Mouse (Mus musculus) right cerebral cortex, postnatal 25 days (tissue): ENCODE data around the gene Cdk6.
"Not testable (repeated sequence)": the region's sequence is repeated elsewhere in the genome, so short reads cannot be mapped to it uniquely, and the experiment has no call there.

Experiments
- DNase-seq: peaks from one replicate; pipeline ENCODE4 v3.0.0; 2022

Cdk6 gene

GRCm38 (mm10) chr5:3520493-3521359 lies 179.4 kb downstream of the Cdk6 start:
- DNase-seq, result no peak

- DNase-seq, result no peak
Observed at GRCm38 (mm10) chr5:3521741-3522140, 180.5 kb downstream of the Cdk6 start.

- DNase-seq, result no peak
Observed at GRCm38 (mm10) chr5:3522826-3523225, 181.5 kb downstream of the Cdk6 start.

- DNase-seq, result no peak
Observed at GRCm38 (mm10) chr5:3527041-3527691, 185.9 kb downstream of the Cdk6 start.

- no peak for DNase-seq
Observed at GRCm38 (mm10) chr5:3529585-3530189, 188.4 kb downstream of the Cdk6 start.

GRCm38 (mm10) chr5:3532048-3532447 lies 190.8 kb downstream of the Cdk6 start:
- DNase-seq, result not testable (repeated sequence)

GRCm38 (mm10) chr5:3536592-3537212 lies 195.4 kb downstream of the Cdk6 start:
- DNase-seq, result no peak

GRCm38 (mm10) chr5:3538505-3539472 lies 197.5 kb downstream of the Cdk6 start:
- DNase-seq, result no peak

GRCm38 (mm10) chr5:3541871-3542270 lies 200.6 kb downstream of the Cdk6 start:
- no peak for DNase-seq

- DNase-seq, result peak; percentile 96
Observed at GRCm38 (mm10) chr5:3543629-3544479, 202.6 kb downstream of the Cdk6 start, which contains the start of gene Fam133b. Gene Fam133b (plus strand): TSS chr5:3543833.

- no peak for DNase-seq
Observed at GRCm38 (mm10) chr5:3544480-3544769, 203.1 kb downstream of the Cdk6 start.

GRCm38 (mm10) chr5:3546226-3546625 lies 204.9 kb downstream of the Cdk6 start:
- DNase-seq, result no peak

- DNase-seq, result no peak
Observed at GRCm38 (mm10) chr5:3551481-3551880, 210.2 kb downstream of the Cdk6 start.

GRCm38 (mm10) chr5:3554198-3554597 lies 212.9 kb downstream of the Cdk6 start:
- DNase-seq, result no peak

GRCm38 (mm10) chr5:3571266-3571665 lies 230.0 kb downstream of the Cdk6 start, which contains the start of gene 1700109H08Rik:
Gene 1700109H08Rik (plus strand): TSS chr5:3571566.
- no peak for DNase-seq

- no peak for DNase-seq
Observed at GRCm38 (mm10) chr5:3574825-3575224, 233.5 kb downstream of the Cdk6 start.

- no peak for DNase-seq
Observed at GRCm38 (mm10) chr5:3577939-3578338, 236.7 kb downstream of the Cdk6 start.

GRCm38 (mm10) chr5:3579066-3579465 lies 237.8 kb downstream of the Cdk6 start:
- no peak for DNase-seq
